Mouse (Mus musculus) right cerebral cortex, postnatal 10 days (tissue): ENCODE measurements around the gene Hpcal1.
A peak's percentile ranks its signal among the peaks of the same experiment; 100 is the strongest.

Experiments
- DNase-seq, 2 experiments: peaks; one replicate each; pipeline ENCODE4 v3.0.0; 2021; ENCODE audit warnings: low spot score in 2 of 2

Hpcal1 gene

DNA sequence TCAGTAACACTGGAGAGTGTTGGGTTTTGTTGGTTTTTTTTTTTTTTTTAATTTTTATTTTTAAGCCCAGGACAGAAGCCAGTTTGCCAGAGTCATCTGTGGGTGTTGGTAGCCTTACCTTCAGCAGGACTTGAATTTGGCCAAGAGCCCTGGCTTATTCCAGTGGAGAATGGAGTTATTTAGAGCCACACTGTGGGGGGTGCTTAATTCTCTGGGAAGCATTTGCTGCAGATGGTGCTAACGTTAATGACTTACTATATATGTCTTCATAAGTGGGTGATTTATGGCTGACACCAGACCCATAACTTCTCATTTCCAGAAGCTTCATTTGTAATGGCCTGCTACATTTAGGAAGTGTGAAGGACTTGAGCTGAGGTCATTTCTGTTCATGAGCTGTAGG, 21.9 kb downstream of the Hpcal1 start:
- DNase-seq: peak in 1 of 2 experiments; percentile 48

- no peak for DNase-seq
Observed at GRCm38 (mm10) chr12:17715720-17716478, 25.2 kb downstream of the Hpcal1 start.

GRCm38 (mm10) chr12:17717257-17717656, 26.6 kb downstream of the Hpcal1 start:
- DNase-seq: no peak

- no peak for DNase-seq
Observed at GRCm38 (mm10) chr12:17718146-17718545, 27.5 kb downstream of the Hpcal1 start.

GRCm38 (mm10) chr12:17721058-17721457, 30.4 kb downstream of the Hpcal1 start:
- DNase-seq: no peak

DNA sequence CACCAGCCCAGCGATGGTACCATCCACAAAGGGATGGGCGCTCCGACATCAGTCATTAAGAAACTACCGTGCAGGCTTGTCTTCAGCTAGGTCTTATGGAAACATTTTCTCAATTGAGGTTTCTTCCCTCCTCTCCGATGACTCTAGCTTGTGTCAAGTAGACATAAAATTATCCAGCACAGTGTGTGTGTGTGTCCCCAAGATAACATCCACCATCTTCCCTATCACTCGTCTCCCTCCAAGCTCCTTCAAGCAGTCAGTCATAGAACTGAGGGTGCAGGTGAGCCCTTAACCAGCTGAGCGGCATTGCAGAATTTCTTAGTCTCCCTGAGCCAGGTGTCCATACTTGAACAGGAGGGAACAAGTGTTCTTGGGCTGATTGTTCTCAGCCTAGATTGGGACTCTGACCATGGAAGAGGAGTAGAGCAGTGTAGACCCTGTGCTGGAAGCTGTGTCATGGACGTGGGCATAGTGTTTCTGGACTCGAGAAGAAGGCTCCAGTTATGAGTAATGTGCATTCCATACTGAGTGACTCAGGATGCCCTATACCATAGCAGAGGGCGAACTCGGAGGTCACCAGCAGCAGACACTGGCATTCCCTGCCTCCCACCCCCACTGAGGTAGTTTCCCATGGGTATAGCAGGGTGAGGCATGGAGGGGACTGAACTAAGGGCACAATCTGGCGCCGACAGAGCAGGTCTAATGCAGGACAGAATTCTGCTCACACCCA, 32.0 kb downstream of the Hpcal1 start:
- DNase-seq: no peak

DNA sequence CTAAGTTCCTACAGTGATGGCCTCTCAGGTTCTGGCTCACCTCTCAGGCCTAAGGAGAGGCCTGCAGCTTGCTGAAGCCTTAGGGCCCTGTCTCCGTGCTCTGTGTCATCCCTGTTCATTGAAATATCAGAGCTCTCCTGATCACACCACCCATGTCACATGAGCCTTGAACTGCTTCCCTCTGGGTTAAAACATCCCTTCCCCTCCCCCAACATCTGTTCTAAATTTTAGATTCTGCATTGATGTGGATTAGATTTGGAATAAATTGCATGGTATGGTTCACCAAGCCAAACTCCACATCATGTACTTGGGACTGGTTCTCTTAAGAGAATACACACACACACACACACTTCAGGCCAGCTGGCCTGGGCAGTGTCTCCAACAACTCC, 32.5 kb downstream of the Hpcal1 start:
- DNase-seq: no peak

DNA sequence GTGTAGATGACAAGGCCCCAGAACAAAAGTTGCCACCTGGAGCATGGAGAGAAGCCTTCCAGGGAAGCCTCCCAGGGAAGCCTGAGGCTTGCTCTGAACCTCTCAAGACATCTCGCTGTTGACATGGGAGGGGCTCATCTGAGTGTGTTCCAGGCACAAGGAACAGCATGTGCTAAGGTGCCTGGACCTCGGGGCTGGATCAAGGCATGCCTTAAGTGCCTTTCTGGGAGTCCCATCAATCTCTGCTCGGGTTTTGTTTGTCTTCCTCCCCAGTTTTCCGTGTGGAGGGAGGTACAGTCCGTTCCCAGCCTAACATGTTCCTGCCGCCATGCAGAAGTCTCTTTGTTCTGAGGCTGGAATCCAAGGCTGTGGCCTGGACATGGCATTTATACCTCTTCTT, 33.3 kb downstream of the Hpcal1 start:
- DNase-seq: no peak

GRCm38 (mm10) chr12:17724412-17725090, 33.9 kb downstream of the Hpcal1 start:
- no peak for DNase-seq

GRCm38 (mm10) chr12:17725592-17725991, 34.9 kb downstream of the Hpcal1 start:
- DNase-seq: no peak

DNA sequence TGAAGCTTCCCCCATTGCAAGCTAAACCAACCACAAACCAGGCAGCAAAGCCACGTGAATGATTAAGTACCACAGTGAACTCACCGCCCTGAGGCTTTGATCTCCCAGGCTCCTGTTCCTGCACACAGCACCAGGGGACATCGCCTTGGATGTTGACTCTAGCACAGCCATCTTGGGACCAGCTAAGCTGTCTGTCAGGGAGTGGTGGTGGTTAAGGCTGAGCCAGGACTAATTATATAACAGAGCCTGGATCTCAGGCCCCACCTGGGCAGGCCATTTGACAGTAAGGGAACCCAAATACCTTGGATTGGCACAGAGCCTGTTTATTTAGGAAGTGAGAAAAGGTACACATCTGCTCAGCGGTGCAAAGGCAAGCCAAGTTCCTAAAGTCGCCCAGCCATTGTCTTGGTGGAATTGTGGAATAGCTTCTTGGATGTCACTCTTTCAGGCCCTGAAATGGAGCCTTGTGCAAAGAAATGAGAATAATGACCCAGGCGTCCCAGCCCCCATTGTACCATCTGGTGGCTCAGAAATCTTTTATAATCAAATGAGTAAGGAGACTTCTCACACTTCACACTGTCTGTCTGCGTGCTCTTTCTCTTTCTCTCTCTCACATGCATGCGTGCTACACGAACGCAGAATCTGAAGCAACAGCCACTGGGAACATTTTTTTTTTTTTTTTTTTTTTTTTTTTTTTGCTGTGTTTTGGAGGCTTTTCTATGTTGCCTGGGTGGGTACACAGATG, 36.1 kb downstream of the Hpcal1 start:
- peak in 1 of 2 experiments; percentile 44 for DNase-seq

- DNase-seq: no peak
Observed at GRCm38 (mm10) chr12:17727676-17728339, 37.2 kb downstream of the Hpcal1 start.

DNA sequence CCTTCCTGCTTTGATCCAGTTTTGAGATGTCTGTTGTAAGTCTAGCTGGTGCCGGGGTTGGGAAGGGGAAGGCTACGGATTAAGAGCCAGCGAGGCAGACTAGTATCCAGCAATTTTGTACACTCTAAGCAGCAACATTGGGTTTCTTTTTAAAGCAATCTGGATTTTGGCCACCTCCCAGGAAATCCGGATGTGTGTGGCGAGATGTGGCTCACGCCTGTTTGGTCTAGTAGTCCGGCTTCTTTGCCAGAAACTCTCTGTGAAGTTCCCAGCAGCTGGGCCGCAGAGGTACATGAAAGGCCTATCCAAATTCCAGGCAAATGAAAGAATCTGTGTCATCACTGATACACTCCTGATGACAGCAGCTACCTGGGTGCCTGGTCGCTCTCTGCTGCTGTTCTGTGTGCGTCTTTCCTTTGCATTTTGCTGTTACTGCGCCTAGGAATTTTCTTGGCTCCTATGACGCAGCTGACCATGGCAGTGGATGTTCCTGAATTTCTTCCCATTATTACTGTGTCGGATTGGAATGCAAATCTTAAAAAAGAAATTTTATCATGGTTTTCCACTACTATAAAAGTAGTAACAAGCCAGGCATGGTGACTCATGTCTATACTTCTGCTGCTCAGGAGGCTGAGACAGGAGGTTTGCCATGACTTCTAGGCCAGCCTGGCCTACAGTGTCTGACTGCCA, 38.7 kb downstream of the Hpcal1 start:
- DNase-seq: peak; percentile 52 to 56

DNA sequence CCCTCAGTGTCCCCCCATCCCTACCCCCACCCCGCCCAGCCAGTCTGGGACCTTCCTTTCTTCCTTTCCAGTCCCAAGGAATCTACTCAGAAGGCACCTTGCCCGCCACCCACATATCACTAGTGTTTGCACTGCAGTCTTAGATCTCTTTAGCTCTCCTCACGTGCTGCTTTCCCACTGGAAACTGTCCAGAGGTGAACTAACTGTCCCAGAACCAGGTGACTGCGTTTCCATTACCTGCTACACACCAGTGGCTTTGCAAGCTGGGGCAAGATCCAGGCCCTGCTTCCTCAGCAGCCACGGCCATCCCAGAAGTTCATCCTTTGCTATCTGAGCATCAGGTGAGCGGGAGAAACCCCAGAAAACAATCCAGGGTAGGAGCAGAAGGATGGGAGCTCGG, 41.4 kb downstream of the Hpcal1 start:
- DNase-seq: no peak

- no peak for DNase-seq
Observed at GRCm38 (mm10) chr12:17732546-17732945, 41.9 kb downstream of the Hpcal1 start.

DNA sequence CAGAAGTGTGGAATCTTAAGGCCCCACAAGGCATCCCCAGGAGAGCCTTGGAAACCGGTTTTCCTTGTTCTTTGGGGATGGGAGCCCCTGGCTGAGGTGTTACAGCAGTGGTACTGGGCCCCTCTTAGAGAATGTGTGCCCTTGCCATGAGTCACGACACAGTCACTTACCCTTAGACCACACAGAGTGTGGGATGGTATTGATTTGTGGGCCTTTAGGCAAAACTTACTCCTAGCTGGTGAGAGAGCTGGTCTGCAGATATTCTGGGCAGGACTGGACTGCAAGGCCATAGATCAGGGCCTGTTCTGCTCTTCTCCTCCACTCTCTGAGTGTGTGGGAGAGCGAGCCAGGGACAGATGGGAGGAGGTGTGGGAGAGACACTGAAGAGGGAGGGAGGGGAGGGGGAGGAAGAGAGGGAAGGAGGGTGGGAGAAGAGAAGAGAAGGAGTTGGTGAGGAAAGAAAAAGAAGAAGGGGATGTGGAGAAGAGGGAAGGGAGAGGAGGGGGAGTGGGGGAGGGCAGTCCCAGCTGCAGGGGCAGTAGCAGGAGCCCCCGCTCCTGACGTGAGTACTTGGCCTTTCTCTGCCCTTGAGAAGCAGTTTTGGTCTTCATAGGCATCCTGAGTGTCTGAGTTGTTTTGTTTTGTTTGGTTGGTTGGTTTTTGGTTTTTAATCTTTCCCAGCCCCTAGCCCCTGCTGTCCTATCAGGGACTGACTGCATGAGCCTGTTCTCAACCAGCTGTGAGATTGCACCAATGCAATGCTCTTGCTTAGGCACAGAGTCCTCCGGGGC, 42.7 kb downstream of the Hpcal1 start:
- DNase-seq: no peak

DNA sequence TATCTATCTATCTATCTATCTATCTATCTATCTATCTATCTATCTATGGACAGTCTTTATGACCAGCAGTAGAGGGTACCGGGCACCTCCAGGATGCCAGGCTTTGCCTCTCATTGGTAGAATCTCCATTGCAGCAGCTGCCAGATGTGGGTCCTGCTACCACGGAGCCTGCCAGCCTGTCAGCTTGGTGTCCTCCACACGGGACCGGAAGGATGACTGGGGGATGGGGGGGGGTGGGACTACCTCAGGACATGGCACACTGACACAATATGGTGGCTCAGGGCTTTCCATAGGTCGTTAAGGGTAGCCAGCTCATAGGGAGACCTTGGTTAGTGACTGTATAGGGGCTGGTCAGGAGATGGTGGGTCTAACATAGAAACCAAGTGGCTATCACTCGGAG, 45.7 kb downstream of the Hpcal1 start:
- no peak for DNase-seq

GRCm38 (mm10) chr12:17736859-17737577, 46.4 kb downstream of the Hpcal1 start:
- no peak for DNase-seq

- no peak for DNase-seq
Observed at GRCm38 (mm10) chr12:17737808-17738207, 47.2 kb downstream of the Hpcal1 start.
